Mouse (Mus musculus) layer of hippocampus, adult 2 months (tissue): ENCODE measurements around the gene Vangl1. TPM values are rescaled to one million over a fixed set of nuclear protein-coding genes. Genes with fewer than 3 reads are reported as not detected.

Experiments used
- DNase-seq, 2 experiments: peaks; one replicate each; pipeline ENCODE4 v3.0.0; 2022; ENCODE audit warnings: low spot score in 2 of 2
- H3K27ac ChIP-seq: fragments of 200-600 bp; 2 replicates; pipeline ENCODE4 v1.8.1; 2022
- H3K4me3 ChIP-seq: fragments of 200-600 bp; 2 replicates; pipeline ENCODE4 v1.8.1; 2022; ENCODE audit warnings: mild to moderate bottlenecking
- CTCF ChIP-seq: fragments of 200-600 bp; conservative IDR thresholded peaks from 2 replicates; pipeline ENCODE4 v1.8.1; 2022; ENCODE audit warnings: antibody characterized with exemption, mild to moderate bottlenecking, moderate library complexity
- total RNA-seq, 2 experiments: library from RNA; stranded (reverse); gene quantifications; 2 replicates each; pipeline ENCODE4 v1.2.3; 2021

Vangl1 gene
- total RNA-seq, 2 experiments from 2014 or later, result 4.2 to 5.8 TPM

DNA sequence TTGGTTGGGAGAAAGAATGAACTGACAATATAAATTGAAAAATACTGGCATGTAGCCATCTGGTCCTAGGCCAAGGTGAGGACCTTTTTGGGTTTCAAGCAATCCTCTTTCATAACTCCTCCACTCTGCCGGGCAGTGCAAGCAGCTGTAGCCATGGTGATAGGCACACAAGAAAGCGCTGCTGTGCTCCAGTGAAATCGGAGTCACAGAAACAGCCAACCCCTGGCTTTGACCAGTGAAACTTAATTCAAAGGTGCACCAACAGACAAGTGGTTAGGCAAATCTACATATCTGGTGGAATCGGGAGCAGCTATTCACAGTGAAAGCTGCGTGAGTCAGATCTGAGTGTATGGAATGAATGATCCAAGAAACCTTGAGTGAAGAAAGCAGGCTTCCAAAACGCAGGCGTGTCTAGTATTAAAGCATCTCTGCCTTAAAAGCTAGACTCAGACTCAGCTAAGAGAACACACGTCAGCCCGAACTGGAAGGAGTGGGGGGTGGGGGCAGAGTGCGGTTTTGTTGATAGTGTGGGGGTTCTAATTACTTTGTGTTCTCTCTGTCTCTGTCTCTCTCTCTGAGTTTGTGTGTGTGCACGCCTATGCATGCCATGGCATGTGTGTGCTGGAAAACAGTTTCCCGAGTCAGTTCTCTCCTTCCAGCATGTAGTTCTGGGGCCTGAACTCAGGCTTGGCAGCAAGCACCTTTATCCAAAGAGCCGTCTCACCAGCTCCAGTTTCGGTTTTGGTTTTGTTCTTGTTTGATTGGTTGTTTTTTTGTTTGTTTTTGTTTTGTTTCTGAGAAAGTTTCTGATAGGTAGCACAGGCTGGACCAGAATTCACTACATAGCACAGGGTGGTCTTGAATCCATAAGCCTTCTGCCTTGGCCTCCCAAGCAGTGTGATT, 44.8 kb downstream of the Vangl1 start:
- no peak for DNase-seq
- TF ChIP-seq CTCF, result no peak
- Histone ChIP-seq H3K4me3 (no peak overlapping the region), H3K27ac (no peak overlapping the region)

GRCm38 (mm10) chr3:102158759-102159422, 45.6 kb downstream of the Vangl1 start:
- Histone ChIP-seq H3K27ac (no peak overlapping the region), H3K4me3 (no peak overlapping the region)
- TF ChIP-seq CTCF, result no peak
- no peak for DNase-seq

GRCm38 (mm10) chr3:102157652-102158051, 46.8 kb downstream of the Vangl1 start:
- Histone ChIP-seq H3K4me3 (no peak overlapping the region), H3K27ac (no peak overlapping the region)
- DNase-seq, result no peak
- TF ChIP-seq CTCF, result no peak

DNA sequence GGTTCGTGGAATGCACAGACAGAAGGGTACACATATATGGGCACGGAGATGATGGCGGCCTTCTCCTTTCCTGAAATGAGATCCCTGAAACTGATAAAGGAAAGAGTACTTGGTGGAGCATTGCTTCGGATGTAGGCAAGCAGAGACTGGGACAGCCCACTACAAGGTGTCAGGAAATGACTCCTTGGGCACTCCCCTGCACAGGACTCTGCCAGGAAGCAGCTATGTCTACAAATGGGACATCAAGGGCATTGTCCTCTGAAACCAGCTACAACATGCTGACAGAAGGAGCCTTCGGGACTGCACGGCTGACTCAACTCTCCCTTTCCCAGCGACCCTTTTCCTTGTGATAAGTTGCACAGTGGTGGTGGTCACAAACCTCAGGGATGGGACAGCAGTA, 47.8 kb downstream of the Vangl1 start:
- Histone ChIP-seq H3K4me3 (no peak overlapping the region), H3K27ac (no peak overlapping the region)
- no peak for DNase-seq
- no peak for TF ChIP-seq CTCF

DNA sequence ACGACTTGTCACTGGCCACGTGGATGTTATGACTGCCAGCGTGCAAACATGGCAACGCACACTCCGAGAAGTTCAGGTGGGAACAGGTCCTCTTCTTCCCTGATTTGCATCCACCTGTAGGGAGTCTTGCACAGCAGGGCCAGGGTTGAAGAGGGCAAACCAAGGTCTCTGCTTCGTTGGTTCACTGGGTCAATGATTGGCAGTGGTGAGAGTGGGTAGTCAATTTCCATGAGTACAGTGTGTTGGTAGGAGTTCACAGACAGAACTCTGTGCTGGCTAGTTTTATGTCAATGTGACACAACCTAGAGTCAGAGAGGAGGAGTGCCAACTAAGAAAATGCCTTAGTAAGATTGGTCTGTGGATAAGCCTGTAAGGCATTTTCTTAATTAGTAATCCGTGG, 50.4 kb downstream of the Vangl1 start:
- H3K27ac ChIP-seq, result no peak overlapping the region
- TF ChIP-seq CTCF, result no peak
- no peak for DNase-seq
- H3K4me3 ChIP-seq, result no peak overlapping the region

- TF ChIP-seq CTCF, result no peak
- Histone ChIP-seq H3K27ac (no peak overlapping the region), H3K4me3 (no peak overlapping the region)
- no peak for DNase-seq
Observed at GRCm38 (mm10) chr3:102152872-102153271, 51.6 kb downstream of the Vangl1 start.

GRCm38 (mm10) chr3:102152471-102152870, 52.0 kb downstream of the Vangl1 start:
- no peak for TF ChIP-seq CTCF
- H3K4me3 ChIP-seq, result no peak overlapping the region
- DNase-seq, result no peak
- no peak overlapping the region for H3K27ac ChIP-seq

- Histone ChIP-seq H3K27ac (no peak overlapping the region), H3K4me3 (no peak overlapping the region)
- TF ChIP-seq CTCF, result no peak
- no peak for DNase-seq
Observed at GRCm38 (mm10) chr3:102151850-102152249, 52.6 kb downstream of the Vangl1 start.

- Histone ChIP-seq H3K4me3 (no peak overlapping the region), H3K27ac (no peak overlapping the region)
- no peak for DNase-seq
- no peak for TF ChIP-seq CTCF
Observed at GRCm38 (mm10) chr3:102149941-102150340, 54.6 kb downstream of the Vangl1 start.

DNA sequence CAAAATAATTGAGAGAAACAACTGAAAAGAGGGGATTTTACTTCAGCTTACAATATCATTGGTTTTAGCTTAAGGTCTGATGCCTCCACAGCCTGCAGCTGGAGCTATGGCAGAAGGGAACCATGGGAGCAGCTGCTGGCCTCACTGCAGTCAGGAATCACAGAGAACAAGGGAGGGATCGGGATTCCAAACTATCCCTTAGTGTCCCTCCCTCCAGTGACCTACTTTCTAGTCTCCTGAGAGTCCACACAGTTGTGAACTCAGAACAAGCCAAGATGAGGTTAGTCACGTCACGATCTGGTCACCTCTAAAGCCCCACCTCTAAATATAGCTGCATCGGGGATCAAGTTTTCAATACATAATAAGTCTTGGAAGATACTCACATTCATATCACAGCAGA, 57.3 kb downstream of the Vangl1 start:
- DNase-seq, result no peak

GRCm38 (mm10) chr3:102146428-102146827, 58.1 kb downstream of the Vangl1 start:
- Histone ChIP-seq H3K4me3 (no peak overlapping the region), H3K27ac (no peak overlapping the region)
- TF ChIP-seq CTCF, result no peak
- DNase-seq, result no peak

More for the DNA sequence above, 57.3 kb downstream of the Vangl1 start:
- TF ChIP-seq CTCF, result no peak
- H3K27ac ChIP-seq, result no peak overlapping the region
- H3K4me3 ChIP-seq, result no peak overlapping the region

DNA sequence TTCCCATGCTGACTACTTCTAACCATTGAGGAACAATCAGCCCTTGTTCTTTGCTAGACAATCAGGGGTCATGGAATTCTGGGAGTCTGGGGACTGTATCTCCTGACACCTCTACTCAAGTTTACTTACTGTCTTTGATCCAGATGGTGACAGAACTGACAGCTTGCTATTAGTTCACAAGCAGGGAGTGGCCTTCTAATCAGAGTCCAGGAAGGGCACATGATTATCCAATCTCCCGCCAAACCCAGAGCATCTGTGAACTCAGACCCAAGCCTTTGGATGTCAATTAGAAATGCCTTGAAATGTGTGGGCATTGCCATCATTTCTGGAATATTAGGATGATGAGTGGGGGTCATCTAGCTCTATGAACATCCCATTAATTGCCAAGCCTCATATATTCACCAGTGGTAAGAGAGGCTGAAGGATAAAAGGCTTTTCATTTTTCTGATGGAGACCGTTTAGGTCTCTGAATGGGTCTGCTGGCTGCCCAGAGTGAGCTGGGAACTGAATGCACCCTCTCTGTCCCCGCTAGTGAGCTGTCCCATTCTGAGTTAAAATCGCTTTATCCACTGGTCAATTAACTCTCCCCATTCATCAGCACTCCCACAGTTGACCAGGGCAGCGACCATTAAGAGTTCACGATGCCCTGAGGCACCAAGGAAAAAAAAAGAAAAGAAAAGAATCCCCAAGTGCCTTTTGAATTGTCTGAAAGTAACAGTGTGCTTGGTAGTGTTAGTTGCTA, 58.7 kb downstream of the Vangl1 start:
- H3K4me3 ChIP-seq, result no peak overlapping the region
- no peak for DNase-seq
- no peak for TF ChIP-seq CTCF
- H3K27ac ChIP-seq, result no peak overlapping the region

- Histone ChIP-seq H3K27ac (no peak overlapping the region), H3K4me3 (no peak overlapping the region)
- no peak for TF ChIP-seq CTCF
- no peak for DNase-seq
Observed at GRCm38 (mm10) chr3:102144401-102144800, 60.1 kb downstream of the Vangl1 start.
